Mouse (Mus musculus) limb, embryonic 12.5 days (tissue): ENCODE measurements around the gene BC035044. TPM values are rescaled to one million over a fixed set of nuclear protein-coding genes. Genes with fewer than 3 reads are reported as not detected.
"Not testable (repeated sequence)": the region's sequence is repeated elsewhere in the genome, so short reads cannot be mapped to it uniquely, and the experiment has no call there.

Source experiments
- ATAC-seq: fragments of 200-750 bp; cut with Nextera tagmentation; 2 replicates; pipeline ENCODE4 v1.8.0; 2017; ENCODE audit warnings: low read depth, moderate TSS enrichment; ENCODE audit not compliant: insufficient number of reproducible peaks, insufficient read depth, low FRiP score, low TSS enrichment
- H3K27ac ChIP-seq: fragments of 300-500 bp; sonication (generic); 2 replicates; pipeline ENCODE4 v1.5.1; 2016; ENCODE audit warnings: mild to moderate bottlenecking, moderate library complexity
- H3K27me3 ChIP-seq: fragments of 300-500 bp; sonication (generic); 2 replicates; pipeline ENCODE4 v1.6.1; 2016; ENCODE audit warnings: mild to moderate bottlenecking, moderate library complexity
- H3K36me3 ChIP-seq: fragments of 300-500 bp; sonication (generic); 2 replicates; pipeline ENCODE4 v1.6.1; 2016; ENCODE audit warnings: mild to moderate bottlenecking, moderate library complexity
- H3K4me1 ChIP-seq: fragments of 300-500 bp; sonication (generic); replicated peaks from 2 replicates; pipeline ENCODE4 v1.6.1; 2016
- H3K4me2 ChIP-seq: fragments of 300-500 bp; sonication (generic); 2 replicates; pipeline ENCODE4 v1.6.1; 2016; ENCODE audit warnings: mild to moderate bottlenecking, moderate library complexity
- H3K4me3 ChIP-seq: fragments of 300-500 bp; sonication (generic); replicated peaks from 2 replicates; pipeline ENCODE4 v1.5.1; 2016; ENCODE audit warnings: mild to moderate bottlenecking
- H3K9ac ChIP-seq: fragments of 300-500 bp; sonication (generic); replicated peaks from 2 replicates; pipeline ENCODE4 v1.6.1; 2016; ENCODE audit warnings: mild to moderate bottlenecking, moderate library complexity
- H3K9me3 ChIP-seq: fragments of 300-500 bp; sonication (generic); 2 replicates; pipeline ENCODE4 v1.6.1; 2016; ENCODE audit warnings: mild to moderate bottlenecking, moderate library complexity
- WGBS: fragments of 180-500 bp; shearing (Covaris S2); methylation state at CpG from one replicate; pipeline ENCODE4 v1.1.7; 2016; 5-methylcytosine and 5-hydroxymethylcytosine counted together
- polyA plus RNA-seq: library from polyadenylated mRNA; unstranded; fragments of >200 nt; fragmentation: Nextera tagmentation; extraction: Ambion mirVana; gene quantifications from 2 replicates; pipeline ENCODE4 v1.2.1, GENCODE M21; 2016

The BC035044 gene
- polyA plus RNA-seq, result 0.51 and 0.70 TPM in 2 replicates

DNA sequence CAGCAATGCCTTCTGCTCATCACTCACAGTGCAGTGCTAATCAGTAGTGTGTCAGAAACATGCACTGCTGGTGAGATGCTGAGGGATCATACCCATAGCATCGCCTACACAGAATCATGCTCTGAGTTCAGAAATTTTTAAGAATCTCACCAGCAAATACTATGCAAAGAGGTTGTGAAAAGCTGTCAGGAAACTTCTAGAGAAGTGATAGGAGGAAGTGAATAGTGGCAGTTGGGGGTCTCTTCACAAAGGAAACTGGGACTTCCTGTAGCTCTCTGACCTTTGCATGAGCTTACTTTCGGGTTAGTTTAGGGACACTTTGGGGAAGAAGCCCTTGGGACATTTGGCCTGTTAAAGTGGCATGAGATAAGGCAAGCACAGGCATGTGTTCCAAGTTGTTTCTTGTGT lies at the start of gene BC035044:
BC035044 (minus strand) TSS at position 179 of the 408 bp plus-strand sequence.
- H3K9me3 ChIP-seq, result no peaks in the 10 kb centered on the region
- no peaks in the 10 kb centered on the region for H3K4me1 ChIP-seq
- H3K27ac ChIP-seq, result no peak within 1 kb of the TSS
- 75% methylated on average over 2 of the region's 2 CpGs for WGBS
- H3K4me3 ChIP-seq, result no peak within 1 kb of the TSS
- H3K9ac ChIP-seq, result no peak within 1 kb of the TSS
- no peaks in the 10 kb centered on the region for H3K27me3 ChIP-seq
- no peak for ATAC-seq
- H3K4me2 ChIP-seq, result no peak within 1 kb of the TSS
- no peaks in the 10 kb centered on the region for H3K36me3 ChIP-seq

DNA sequence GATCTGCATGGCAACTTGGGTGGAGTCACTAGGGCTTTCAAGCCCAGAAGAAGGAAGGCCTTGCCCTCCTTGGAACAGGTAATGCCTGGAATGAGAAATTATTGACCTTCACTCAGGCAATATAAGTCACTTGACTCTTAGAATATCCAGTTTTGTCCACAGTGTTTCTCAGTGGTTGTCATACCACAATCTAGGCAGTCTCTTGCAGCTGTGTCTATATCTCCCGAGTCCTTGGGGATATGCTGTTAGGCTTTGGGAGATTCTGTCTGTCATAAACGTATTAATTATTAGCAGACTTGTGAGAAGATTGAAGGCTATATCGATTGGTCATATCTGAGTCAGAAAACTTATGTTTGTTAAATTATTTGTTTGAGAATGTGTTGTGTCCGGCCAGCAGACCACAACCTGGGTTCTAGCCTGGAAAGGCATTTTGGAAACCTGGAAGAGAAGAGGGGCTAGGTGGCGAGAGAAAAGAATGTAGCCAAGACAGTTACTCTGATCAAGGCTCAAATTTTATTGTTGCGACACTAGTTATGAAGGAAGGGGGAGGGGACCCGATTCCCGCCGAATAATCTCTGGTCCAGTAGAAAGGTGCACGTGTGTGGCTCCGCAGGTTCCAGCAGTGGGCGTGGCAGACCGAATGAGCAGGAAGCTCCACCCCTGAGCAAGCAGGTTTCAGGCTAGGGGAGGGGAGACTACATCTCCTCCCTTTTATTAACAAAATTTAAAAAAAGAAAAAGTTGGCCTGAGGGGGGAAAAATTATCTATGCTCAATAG lies 45.2 kb upstream of the BC035044 start:
- not testable (repeated sequence) for H3K9ac ChIP-seq, H3K4me1 ChIP-seq, H3K9me3 ChIP-seq, H3K36me3 ChIP-seq, ATAC-seq, H3K27ac ChIP-seq, H3K27me3 ChIP-seq, H3K4me3 ChIP-seq, H3K4me2 ChIP-seq
- 93% methylated on average over 5 of the region's 13 CpGs for WGBS

DNA sequence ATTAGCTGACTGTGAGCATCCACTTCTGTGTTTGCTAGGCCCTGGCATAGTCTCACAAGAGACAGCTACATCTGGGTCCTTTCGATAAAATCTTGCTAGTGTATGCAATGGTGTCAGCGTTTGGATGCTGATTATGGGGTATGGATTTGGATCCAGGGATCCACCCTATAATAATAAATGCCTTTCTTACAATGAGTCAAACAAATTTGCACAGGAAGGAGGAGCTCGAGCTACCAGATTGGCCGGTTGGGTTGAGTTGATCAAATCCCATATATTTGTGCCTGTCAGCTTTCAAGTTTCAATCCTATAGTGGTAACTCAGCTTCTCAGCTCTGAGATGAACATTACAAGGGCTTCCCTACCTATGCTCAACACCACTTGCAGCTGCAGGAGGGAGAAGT lies 43.2 kb upstream of the BC035044 start, which contains the start of gene Clec2g:
Clec2g (plus strand) TSS at position 301 of the 400 bp plus-strand sequence.
- H3K9me3 ChIP-seq, ATAC-seq, H3K4me1 ChIP-seq, H3K36me3 ChIP-seq, H3K9ac ChIP-seq, H3K4me3 ChIP-seq, H3K4me2 ChIP-seq, H3K27me3 ChIP-seq: not testable (repeated sequence)
- H3K27ac ChIP-seq, result peak within 1 kb of the TSS; percentile 64; the same call in 1 of the 2 replicates
- WGBS, result 95% methylated on average over 4 of the region's 4 CpGs

DNA sequence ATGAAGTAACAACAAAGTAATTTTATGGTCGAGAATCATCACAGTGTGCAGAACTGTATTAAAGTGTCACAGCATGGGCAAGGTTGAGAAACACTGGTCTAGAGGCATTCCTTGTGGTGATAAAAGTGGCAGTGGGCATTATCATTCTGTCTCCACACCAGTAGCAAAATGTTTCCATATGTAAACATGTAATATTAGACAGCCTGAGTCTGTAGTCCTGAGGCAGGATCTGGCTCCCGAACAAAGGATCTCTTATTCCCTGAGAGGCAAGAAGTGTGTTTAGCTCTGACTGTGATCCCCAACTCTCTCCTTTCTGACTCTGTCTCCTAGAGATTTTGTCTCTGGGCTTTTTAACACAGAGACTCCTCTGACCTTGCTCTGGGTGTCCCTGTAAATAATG lies 42.1 kb upstream of the BC035044 start:
- 0 out of 2 replicates have a peak, but pooled peaks cover 4% of the 10 kb centered on the region for H3K9me3 ChIP-seq
- no peak overlapping the region for H3K9ac ChIP-seq
- ATAC-seq, result peak; percentile 42; the same call in 1 of the 2 replicates
- H3K4me2 ChIP-seq, result no peak overlapping the region
- WGBS, result 51% methylated on average over 2 of the region's 2 CpGs
- H3K27me3 ChIP-seq, result no peaks in the 10 kb centered on the region
- H3K27ac ChIP-seq, result peak overlapping the region; percentile 64; the same call in 1 of the 2 replicates
- H3K4me3 ChIP-seq, result no peak overlapping the region
- no peaks in the 10 kb centered on the region for H3K36me3 ChIP-seq
- no peaks in the 10 kb centered on the region for H3K4me1 ChIP-seq

DNA sequence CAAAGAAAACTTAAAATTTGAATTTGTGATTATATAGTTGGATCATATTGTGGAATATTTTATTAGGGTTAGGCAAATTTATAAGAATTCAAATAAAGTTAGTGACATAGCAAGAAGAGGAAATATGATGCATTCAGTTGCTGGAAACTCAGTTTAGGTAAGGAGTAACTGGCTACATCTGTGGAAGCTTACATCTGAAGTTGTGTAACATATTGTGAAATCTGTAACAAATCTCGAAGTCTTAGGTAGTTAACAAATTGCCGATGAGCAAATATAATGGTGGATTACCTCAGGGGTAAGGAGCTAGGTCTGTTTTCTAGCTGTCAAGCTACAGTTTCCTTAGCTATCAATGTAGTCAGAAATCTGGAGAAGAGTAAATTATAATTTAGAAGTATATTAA lies 26.4 kb upstream of the BC035044 start:
- no peak for ATAC-seq
- Histone ChIP-seq H3K4me2 (no peak overlapping the region), H3K9me3 (peaks cover 6% of the 10 kb centered on the region; the same call in 1 of the 2 replicates), H3K9ac (no peak overlapping the region), H3K4me1 (no peaks in the 10 kb centered on the region), H3K27me3 (no peaks in the 10 kb centered on the region), H3K4me3 (no peak overlapping the region), H3K36me3 (no peaks in the 10 kb centered on the region), H3K27ac (no peak overlapping the region)
- 89% methylated on average over 2 of the region's 2 CpGs for WGBS

DNA sequence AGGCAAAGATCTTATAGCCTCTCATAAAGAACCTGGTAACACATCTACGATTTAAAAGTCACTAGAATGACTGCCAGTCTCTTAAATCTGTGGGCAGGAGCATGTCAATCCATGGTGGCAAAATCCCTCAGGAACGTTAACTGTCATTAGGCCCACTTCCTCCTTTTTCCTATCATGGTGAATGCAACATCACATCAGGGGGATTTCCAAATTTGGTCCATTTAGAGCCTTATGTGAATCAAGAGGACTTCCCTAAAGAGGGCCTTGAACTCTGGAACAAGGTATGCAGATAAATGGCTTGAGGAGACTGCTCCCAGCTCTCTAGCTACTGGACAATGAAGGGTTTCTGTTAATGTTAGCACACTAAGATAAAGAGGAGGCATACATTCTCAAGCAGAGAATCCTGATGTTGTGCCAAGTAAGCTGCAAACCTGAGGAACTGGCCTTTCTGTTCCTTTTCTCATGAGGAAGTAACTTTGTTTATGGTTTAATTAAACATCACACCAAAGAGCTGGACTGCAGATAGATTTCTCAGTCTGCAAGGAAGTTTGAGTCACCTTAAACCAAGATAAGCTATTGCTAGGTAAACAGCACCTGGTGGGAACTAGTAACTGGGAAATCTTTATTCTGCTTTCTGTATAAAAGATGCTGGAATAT lies 22.8 kb upstream of the BC035044 start:
- no peak for ATAC-seq
- no peaks in the 10 kb centered on the region for H3K9me3 ChIP-seq
- H3K36me3 ChIP-seq, result no peaks in the 10 kb centered on the region
- 77% methylated on average over 2 of the region's 2 CpGs for WGBS
- no peak overlapping the region for H3K9ac ChIP-seq
- no peaks in the 10 kb centered on the region for H3K4me1 ChIP-seq
- no peak overlapping the region for H3K4me3 ChIP-seq
- no peaks in the 10 kb centered on the region for H3K27me3 ChIP-seq
- H3K4me2 ChIP-seq, result no peak overlapping the region
- H3K27ac ChIP-seq, result no peak overlapping the region

DNA sequence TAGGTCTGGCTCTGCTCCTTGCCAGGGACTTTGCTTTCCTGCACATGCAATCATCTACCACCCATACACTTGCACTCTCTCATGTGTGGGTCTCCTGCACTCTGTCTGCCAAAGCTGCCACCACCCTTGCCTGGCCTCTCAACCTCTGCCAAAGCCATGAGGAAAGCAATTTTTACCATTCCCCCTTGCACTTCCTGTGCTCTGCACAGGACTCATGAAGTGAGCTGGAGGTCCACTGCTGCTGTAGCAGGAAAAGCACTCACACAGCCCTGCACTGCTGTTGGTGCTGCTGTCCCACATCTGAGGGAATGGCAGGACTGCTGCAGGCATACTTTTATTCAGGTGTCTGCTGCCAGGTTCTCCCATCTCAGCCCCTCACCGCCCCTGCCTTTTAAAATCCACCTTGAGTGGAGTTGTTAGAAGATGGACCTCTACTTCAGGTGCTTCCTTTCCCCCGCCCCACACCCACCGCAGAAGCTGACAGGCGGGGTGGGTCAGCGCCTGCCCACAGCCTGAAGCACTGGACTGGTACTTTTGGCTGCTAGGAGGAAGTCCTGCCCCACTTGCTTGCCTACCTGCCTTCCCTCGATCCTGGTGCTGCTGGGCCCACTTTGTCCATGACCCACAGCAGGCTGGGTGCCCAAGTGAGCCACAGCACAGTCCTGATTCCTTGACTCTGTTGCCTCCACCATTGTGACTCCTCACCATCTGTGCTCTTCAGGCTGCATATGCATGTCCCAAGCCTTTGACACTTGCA lies 10.0 kb upstream of the BC035044 start:
- H3K4me2 ChIP-seq, H3K27ac ChIP-seq, H3K4me3 ChIP-seq, ATAC-seq, H3K27me3 ChIP-seq, H3K4me1 ChIP-seq, H3K36me3 ChIP-seq, H3K9ac ChIP-seq, H3K9me3 ChIP-seq: not testable (repeated sequence)
- WGBS, result 88% methylated on average over 6 of the region's 6 CpGs

DNA sequence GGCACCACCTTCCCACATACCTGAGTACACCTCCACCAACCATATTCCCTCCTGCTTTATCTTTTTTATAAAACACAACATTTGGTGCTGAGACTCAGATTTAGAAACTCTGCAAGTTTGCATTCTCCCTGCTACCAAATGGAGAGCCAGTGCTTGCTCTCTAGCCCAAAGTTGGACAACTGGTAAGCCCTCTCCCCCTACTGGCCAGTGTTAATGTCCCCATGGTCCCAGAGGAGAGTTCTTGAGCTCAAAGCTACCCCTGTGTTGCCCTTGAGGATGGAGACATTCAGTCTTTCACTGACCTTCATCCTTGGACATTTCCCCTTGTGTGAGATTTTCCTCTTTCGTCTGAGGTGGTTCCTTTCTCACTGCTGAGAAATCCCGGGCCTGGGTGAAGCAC lies 9.1 kb upstream of the BC035044 start:
- H3K27ac ChIP-seq, result no peak overlapping the region
- H3K9me3 ChIP-seq, result no peaks in the 10 kb centered on the region
- no peak for ATAC-seq
- H3K36me3 ChIP-seq, result no peaks in the 10 kb centered on the region
- no peaks in the 10 kb centered on the region for H3K4me1 ChIP-seq
- H3K27me3 ChIP-seq, result no peaks in the 10 kb centered on the region
- H3K4me3 ChIP-seq, result no peak overlapping the region
- H3K9ac ChIP-seq, result no peak overlapping the region
- no peak overlapping the region for H3K4me2 ChIP-seq
- WGBS, result 90% methylated on average over 2 of the region's 2 CpGs

DNA sequence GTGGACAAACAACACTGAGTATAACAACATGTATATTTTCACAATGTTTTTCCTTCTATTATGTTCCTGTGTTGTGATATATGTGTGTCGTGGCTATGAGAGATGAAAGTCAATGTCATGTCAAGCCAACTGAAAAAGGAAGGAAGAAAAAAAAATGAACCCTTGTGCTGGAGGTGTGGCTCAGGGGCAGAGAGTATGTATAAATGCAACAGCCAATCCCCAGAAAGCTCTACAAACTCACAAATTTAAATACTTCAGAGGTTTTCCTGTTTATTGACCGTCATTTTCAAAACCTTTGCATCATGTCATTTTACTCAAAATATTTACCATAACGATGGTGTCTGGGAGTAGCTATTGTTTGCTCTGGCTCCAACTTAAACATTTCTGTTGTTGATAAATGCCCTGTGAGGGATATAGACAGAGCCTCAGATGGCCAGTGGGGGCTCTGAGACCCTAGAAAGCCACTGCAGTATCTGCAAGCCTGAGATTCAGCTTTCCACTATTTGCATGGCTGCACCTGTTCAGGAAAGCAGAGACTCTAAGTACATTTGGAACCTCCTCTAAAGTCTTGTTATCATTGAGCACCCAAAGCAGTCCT lies 4.6 kb upstream of the BC035044 start:
- no peaks in the 10 kb centered on the region for H3K27me3 ChIP-seq
- no peaks in the 10 kb centered on the region for H3K9me3 ChIP-seq
- no peak overlapping the region for H3K9ac ChIP-seq
- no peak overlapping the region for H3K27ac ChIP-seq
- no peak for ATAC-seq
- H3K4me1 ChIP-seq, result no peaks in the 10 kb centered on the region
- H3K4me3 ChIP-seq, result no peak overlapping the region
- no peaks in the 10 kb centered on the region for H3K36me3 ChIP-seq
- 90% methylated on average over 3 of the region's 3 CpGs for WGBS
- no peak overlapping the region for H3K4me2 ChIP-seq

DNA sequence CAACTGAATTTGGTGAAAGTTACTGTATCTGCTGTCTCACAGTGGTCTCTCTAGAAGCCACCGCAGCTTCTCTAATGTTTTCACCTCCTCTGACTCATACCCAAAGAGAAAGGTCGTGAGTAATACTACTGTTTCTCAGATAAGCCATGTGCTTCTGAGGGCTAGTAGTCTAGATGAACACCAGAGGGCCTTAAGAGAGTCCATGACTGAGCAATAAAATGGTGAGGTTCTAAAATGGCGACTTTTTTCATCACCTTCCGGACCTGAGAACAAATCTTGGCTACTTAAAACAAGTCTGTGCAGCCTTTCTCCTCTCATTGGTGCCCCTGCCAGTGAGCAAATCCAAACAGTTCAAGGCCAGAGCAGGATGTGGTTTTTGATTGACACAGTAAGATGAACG lies 2.1 kb downstream of the BC035044 start:
- no peak overlapping the region for H3K4me2 ChIP-seq
- no peaks in the 10 kb centered on the region for H3K27me3 ChIP-seq
- H3K27ac ChIP-seq, result no peak overlapping the region
- H3K9ac ChIP-seq, result no peak overlapping the region
- no peak overlapping the region for H3K4me3 ChIP-seq
- no peaks in the 10 kb centered on the region for H3K36me3 ChIP-seq
- ATAC-seq, result no peak; the same call in 1 of the 2 replicates
- WGBS, result 83% methylated on average over 5 of the region's 5 CpGs
- H3K4me1 ChIP-seq, result no peaks in the 10 kb centered on the region
- H3K9me3 ChIP-seq, result no peaks in the 10 kb centered on the region
